Mouse (Mus musculus) myocyte (in vitro differentiated cells): ENCODE data around the gene Btnl9. TPM values are rescaled to one million over a fixed set of nuclear protein-coding genes. Genes with fewer than 3 reads are reported as not detected.

ENCODE experiments used
- H3K27me3 ChIP-seq: one replicate; pipeline ENCODE4 v1.6.1; 2011; ENCODE audit not compliant: control insufficient read depth, insufficient read depth, insufficient read length
- H3K36me3 ChIP-seq: one replicate; pipeline ENCODE4 v1.6.1; 2011; ENCODE audit not compliant: control insufficient read depth, insufficient read depth
- H3K4me2 ChIP-seq: one replicate; pipeline ENCODE4 v1.6.1; 2011; ENCODE audit warnings: low read depth, control low read depth
- H3K4me3 ChIP-seq: one replicate; pipeline ENCODE4 v1.5.1; 2011; ENCODE audit warnings: mild to moderate bottlenecking, control low read depth, moderate library complexity
- H3K79me2 ChIP-seq: one replicate; pipeline ENCODE4 v1.6.1; 2011; ENCODE audit not compliant: control insufficient read depth, insufficient read depth
- H3ac ChIP-seq: one replicate; pipeline ENCODE4 v1.6.1; 2011; ENCODE audit not compliant: control insufficient read depth, insufficient read length
- CEBPB ChIP-seq: IDR thresholded peaks from 2 replicates; pipeline ENCODE4 v1.6.1; 2011; ENCODE audit warnings: mild to moderate bottlenecking, moderate library complexity; ENCODE audit not compliant: poor library complexity, insufficient read depth, severe bottlenecking
- E2F4 ChIP-seq: IDR thresholded peaks from one replicate; pipeline ENCODE4 v1.6.1; 2011; ENCODE audit warnings: mild to moderate bottlenecking, control low read depth, moderate library complexity; ENCODE audit not compliant: insufficient read depth
- MAX ChIP-seq: IDR thresholded peaks from one replicate; pipeline ENCODE4 v1.6.1; 2011; ENCODE audit warnings: low read depth, mild to moderate bottlenecking, control low read depth
- MYOD1 ChIP-seq, 3 experiments: IDR thresholded peaks; one replicate each; pipeline ENCODE4 v1.6.1; 2011; ENCODE audit warnings: control low read depth in 2 of 3, low read depth in 2 of 3, mild to moderate bottlenecking in 2 of 3, moderate library complexity in 1 of 3; ENCODE audit not compliant: insufficient read length in 2 of 3, control insufficient read depth in 1 of 3
- MYOG ChIP-seq, 3 experiments: IDR thresholded peaks; one replicate each; pipeline ENCODE4 v1.6.1; 2011; ENCODE audit warnings: control low read depth in 2 of 3, low read depth in 2 of 3, mild to moderate bottlenecking in 2 of 3; ENCODE audit not compliant: insufficient read length in 2 of 3, control insufficient read depth in 1 of 3, insufficient read depth in 1 of 3
- POLR2A ChIP-seq: IDR thresholded peaks from one replicate; pipeline ENCODE4 v1.6.1; 2011; ENCODE audit warnings: low read depth, mild to moderate bottlenecking, control low read depth, moderate library complexity; ENCODE audit not compliant: insufficient read length
- POLR2AphosphoS2 ChIP-seq: IDR thresholded peaks from one replicate; pipeline ENCODE4 v1.6.1; 2011; ENCODE audit warnings: low read depth, control low read depth; ENCODE audit not compliant: insufficient read length
- REST ChIP-seq: IDR thresholded peaks from one replicate; pipeline ENCODE4 v1.6.1; 2011; ENCODE audit warnings: mild to moderate bottlenecking, control low read depth, moderate library complexity; ENCODE audit not compliant: insufficient read depth, insufficient read length
- SRF ChIP-seq: IDR thresholded peaks from one replicate; pipeline ENCODE4 v1.6.1; 2011; ENCODE audit warnings: low read depth; ENCODE audit not compliant: control insufficient read depth, insufficient read length
- TCF12 ChIP-seq: IDR thresholded peaks from one replicate; pipeline ENCODE4 v1.6.1; 2011; ENCODE audit warnings: mild to moderate bottlenecking, control low read depth; ENCODE audit not compliant: poor library complexity, insufficient read depth, severe bottlenecking
- TCF3 ChIP-seq: IDR thresholded peaks from one replicate; pipeline ENCODE4 v1.6.1; 2011; ENCODE audit warnings: low read depth, control low read depth; ENCODE audit not compliant: insufficient read length
- USF1 ChIP-seq: IDR thresholded peaks from one replicate; pipeline ENCODE4 v1.6.1; 2011; ENCODE audit warnings: low read depth, mild to moderate bottlenecking, control low read depth, moderate library complexity
- polyA plus RNA-seq: library from polyadenylated mRNA; unstranded; fragments of >200 nt; fragmentation: generic; extraction: Trizol; gene quantifications from one replicate; pipeline ENCODE4 v1.2.1, GENCODE M21; 2012; ENCODE audit warnings: missing spikeins

The Btnl9 gene
- polyA plus RNA-seq, 1 experiment: not detected

DNA sequence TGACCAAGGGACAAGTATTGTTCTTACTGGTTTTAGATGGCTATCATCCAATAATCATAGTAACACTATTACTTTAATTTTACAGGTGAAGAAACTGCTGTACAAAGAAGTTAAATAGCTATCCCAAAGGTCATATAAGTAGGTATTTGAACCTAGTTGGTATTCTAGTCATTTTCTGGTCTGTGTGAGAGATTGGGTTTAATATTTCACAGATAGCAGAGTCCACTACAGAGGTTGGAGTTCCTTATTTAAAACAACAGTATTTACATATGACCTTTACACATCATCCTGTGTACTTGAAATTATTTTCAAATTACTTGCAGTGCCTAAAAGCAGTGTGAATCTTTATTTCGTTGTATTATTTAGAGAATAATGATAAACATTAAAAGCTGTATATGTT is 26.5 kb upstream of the Btnl9 start:
- Histone ChIP-seq H3ac (no peak overlapping the region), H3K4me3 (no peak overlapping the region), H3K27me3 (no peaks in the 10 kb centered on the region), H3K4me2 (no peak overlapping the region), H3K36me3 (peaks cover 50% of the 10 kb centered on the region), H3K79me2 (peaks cover 52% of the 10 kb centered on the region)
- TF ChIP-seq TCF12 (no peak), POLR2AphosphoS2 (no peak), POLR2A (no peak), E2F4 (no peak), CEBPB (no peak), MYOD1 (IDR thresholded peaks at IDR 0.05; ENCODE audit: control insufficient read depth in 1 of 3, insufficient read length in 2 of 3, low read depth in 2 of 3) (no peak), USF1 (no peak)

- Histone ChIP-seq H3K4me3 (no peak overlapping the region), H3K79me2 (peaks cover 61% of the 10 kb centered on the region), H3K27me3 (no peaks in the 10 kb centered on the region), H3ac (no peak overlapping the region), H3K36me3 (peaks cover 41% of the 10 kb centered on the region), H3K4me2 (no peak overlapping the region)
- TF ChIP-seq MAX (no peak), TCF3 (no peak), MYOD1 (IDR thresholded peaks at IDR 0.05; ENCODE audit: control insufficient read depth in 1 of 3, insufficient read length in 2 of 3, low read depth in 2 of 3) (no peak), SRF (no peak), CEBPB (no peak), REST (no peak), POLR2A (no peak), MYOG (IDR thresholded peaks at IDR 0.05; ENCODE audit: control insufficient read depth in 1 of 3, insufficient read depth in 1 of 3, insufficient read length in 2 of 3, low read depth in 2 of 3) (no peak), TCF12 (no peak), POLR2AphosphoS2 (no peak), E2F4 (no peak), USF1 (no peak)
Measured at GRCm38 (mm10) chr11:49212577-49212976, 25.6 kb upstream of the Btnl9 start.

DNA sequence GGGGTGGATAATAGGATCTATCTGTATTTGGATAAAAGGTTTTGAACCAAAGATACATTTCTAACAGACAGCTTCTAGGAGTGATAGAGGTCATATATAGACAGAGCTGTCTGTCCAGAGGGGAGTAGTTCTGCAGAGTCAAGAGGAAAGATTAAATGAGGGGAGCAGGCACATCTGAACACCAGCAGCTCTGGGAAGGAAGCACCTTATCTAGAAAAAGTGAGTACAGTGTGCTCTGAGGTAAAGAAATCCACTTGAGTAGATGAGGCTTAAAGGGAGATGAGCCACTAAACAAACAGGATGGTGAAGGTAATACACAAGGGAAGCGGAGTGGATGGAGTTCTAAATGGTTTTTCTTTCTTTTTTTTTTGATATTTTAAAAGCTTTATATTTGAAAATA is 20.5 kb upstream of the Btnl9 start:
- peaks cover 7% of the 10 kb centered on the region for H3K36me3 ChIP-seq
- no peak for TF ChIP-seq TCF12
- TF ChIP-seq USF1: no peak
- no peak for TF ChIP-seq POLR2A
- TF ChIP-seq CEBPB: no peak
- TF ChIP-seq MYOD1 (IDR thresholded peaks at IDR 0.05; ENCODE audit: control insufficient read depth in 1 of 3, insufficient read length in 2 of 3, low read depth in 2 of 3): no peak
- TF ChIP-seq MAX: no peak
- TF ChIP-seq POLR2AphosphoS2: no peak
- TF ChIP-seq MYOG (IDR thresholded peaks at IDR 0.05; ENCODE audit: control insufficient read depth in 1 of 3, insufficient read depth in 1 of 3, insufficient read length in 2 of 3, low read depth in 2 of 3): no peak
- no peak for TF ChIP-seq SRF
- no peak for TF ChIP-seq TCF3
- no peak for TF ChIP-seq REST
- no peak for TF ChIP-seq E2F4
- no peak overlapping the region for H3ac ChIP-seq
- peaks cover 90% of the 10 kb centered on the region for H3K79me2 ChIP-seq
- H3K4me2 ChIP-seq: no peak overlapping the region
- no peak overlapping the region for H3K4me3 ChIP-seq
- H3K27me3 ChIP-seq: no peaks in the 10 kb centered on the region

DNA sequence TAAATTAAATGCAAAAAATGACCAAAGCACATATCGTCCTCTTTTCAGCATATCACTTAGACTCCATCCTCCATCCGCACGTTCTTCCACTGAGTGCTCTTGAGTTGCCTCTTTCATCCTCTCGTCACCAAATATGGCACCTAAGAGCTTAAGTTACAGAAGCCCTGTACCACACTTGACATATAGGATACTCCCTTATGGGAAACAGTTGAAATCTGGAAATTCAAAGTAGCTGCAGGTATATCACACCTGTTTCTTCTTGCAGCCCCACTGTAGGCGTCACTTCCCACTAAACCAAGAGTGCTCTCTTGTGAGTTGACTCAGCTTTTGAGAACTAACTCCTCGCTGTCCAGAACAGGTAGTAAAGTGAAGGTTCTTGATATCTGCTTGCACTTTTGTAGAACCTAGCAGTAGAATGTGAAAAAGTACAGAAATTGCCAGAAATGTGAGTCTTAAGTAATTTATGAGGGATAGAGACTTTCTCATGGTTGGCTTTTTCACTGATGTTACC is 18.2 kb upstream of the Btnl9 start:
- H3K79me2 ChIP-seq: peaks cover 72% of the 10 kb centered on the region
- H3K4me3 ChIP-seq: peak overlapping the region; percentile 90
- H3ac ChIP-seq: no peak overlapping the region
- TF ChIP-seq TCF3 (no peak), CEBPB (no peak), TCF12 (no peak)
- H3K36me3 ChIP-seq: peaks cover 7% of the 10 kb centered on the region
- H3K27me3 ChIP-seq: no peaks in the 10 kb centered on the region
- H3K4me2 ChIP-seq: peak overlapping the region; percentile 72

DNA sequence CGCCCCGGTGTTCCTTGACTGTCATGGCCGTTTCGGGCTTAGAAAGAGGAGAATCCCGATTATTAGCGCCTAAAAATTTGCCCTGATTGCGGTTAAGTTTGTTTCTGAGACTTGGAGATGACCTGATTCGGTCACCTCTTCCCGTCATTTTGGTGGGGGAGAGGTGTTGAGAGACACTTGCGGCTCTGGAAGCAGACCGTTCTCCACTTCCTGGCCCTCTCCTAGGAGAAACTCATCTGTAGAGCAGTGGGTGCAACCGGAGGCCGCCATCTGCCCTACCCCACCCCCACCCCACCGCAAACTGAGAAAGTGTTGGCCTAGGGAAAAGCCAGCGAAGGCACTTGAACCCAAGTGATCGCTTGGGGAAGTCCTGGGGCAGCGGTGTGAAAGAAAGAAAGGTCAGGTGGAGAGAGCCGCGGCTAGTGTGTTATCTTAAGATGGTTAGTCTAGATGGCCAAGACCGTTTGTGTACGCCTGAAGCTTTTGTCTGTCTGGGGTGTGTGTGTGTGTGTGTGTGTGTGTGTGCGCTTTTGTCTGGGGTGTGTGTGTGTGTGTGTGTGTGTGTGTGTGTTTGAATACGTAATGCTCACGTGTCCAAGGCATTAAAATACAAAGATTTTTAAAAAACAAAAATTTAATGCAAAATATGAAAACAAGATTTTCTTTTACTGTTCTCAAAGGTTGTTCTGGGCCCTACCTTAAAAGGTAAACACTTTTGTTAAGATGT is 17.0 kb upstream of the Btnl9 start:
- peak overlapping the region; percentile 51 for H3ac ChIP-seq
- no peak for TF ChIP-seq MYOD1 (IDR thresholded peaks at IDR 0.05; ENCODE audit: control insufficient read depth in 1 of 3, insufficient read length in 2 of 3, low read depth in 2 of 3)
- peak; percentile 3 for TF ChIP-seq POLR2A
- no peak for TF ChIP-seq TCF3
- no peak for TF ChIP-seq SRF
- TF ChIP-seq MAX: no peak
- no peak for TF ChIP-seq MYOG (IDR thresholded peaks at IDR 0.05; ENCODE audit: control insufficient read depth in 1 of 3, insufficient read depth in 1 of 3, insufficient read length in 2 of 3, low read depth in 2 of 3)
- no peak for TF ChIP-seq POLR2AphosphoS2
- no peak for TF ChIP-seq CEBPB
- TF ChIP-seq USF1: peak; percentile 75
- no peak for TF ChIP-seq TCF12
- H3K79me2 ChIP-seq: peaks cover 60% of the 10 kb centered on the region
- H3K27me3 ChIP-seq: no peaks in the 10 kb centered on the region
- peaks cover 7% of the 10 kb centered on the region for H3K36me3 ChIP-seq
- H3K4me3 ChIP-seq: peak overlapping the region; percentile 90
- H3K4me2 ChIP-seq: peak overlapping the region; percentile 72
